Mouse (Mus musculus) bone marrow, adult 2 months (tissue): ENCODE measurements around the gene Rab42.

Experiments
- CTCF ChIP-seq: fragments of 200-500 bp; IDR thresholded peaks from 2 replicates; pipeline ENCODE4 v1.5.1; 2011; ENCODE audit warnings: low read length, control low read depth; ENCODE audit not compliant: control insufficient read depth, insufficient read depth
- POLR2A ChIP-seq: fragments of 200-500 bp; IDR thresholded peaks from 2 replicates; pipeline ENCODE4 v1.6.1; 2011; ENCODE audit warnings: low read depth, mild to moderate bottlenecking, control low read depth, low read length, borderline replicate concordance; ENCODE audit not compliant: control insufficient read depth

DNA sequence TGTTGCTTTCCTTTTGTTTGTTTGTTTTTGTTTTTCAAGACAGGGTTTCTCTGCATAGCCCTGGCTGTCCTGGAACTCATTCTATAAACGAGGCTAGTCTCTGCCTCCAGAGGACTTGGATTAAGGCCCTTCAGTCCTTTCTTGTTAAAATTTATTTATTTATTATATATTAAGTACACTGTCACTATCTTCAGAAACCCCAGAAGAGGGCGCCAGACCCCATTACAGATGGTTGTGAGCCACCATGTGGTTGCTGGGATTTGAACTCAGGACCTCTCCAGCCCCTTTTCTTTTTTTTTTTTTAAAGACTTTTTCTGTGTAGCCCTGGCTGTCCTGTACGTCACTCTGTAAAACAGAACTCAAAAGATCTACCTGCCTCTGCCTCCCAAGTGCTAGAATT is 48.2 kb downstream of the Rab42 start:
- TF ChIP-seq POLR2A (no peak), CTCF (no peak)
